Mouse (Mus musculus): Measurements from ENCODE around the gene Rhof. TPM values are rescaled to one million over a fixed set of nuclear protein-coding genes. Genes with fewer than 3 reads are reported as not detected.

Gene Rhof
- polyA plus RNA-seq, 1 experiment from 2014 or later, result 1.9 TPM

GRCm38 (mm10) chr5:123096299-123096698, 36.2 kb downstream of the Rhof start:
- H3K4me3 ChIP-seq (ENCODE audit: low read depth, low read length), result no peak overlapping the region
- no peaks in the 10 kb centered on the region for H3K36me3 ChIP-seq (ENCODE audit: control insufficient read depth, insufficient read depth, low read length)
- no peak for DNase-seq (ENCODE audit: low spot score)
- no peak overlapping the region for H3K4me2 ChIP-seq (ENCODE audit: low read depth, low read length, severe bottlenecking)
- no peak overlapping the region for H3K27ac ChIP-seq (ENCODE audit: low read depth, low read length)
- H3K27me3 ChIP-seq (ENCODE audit: control insufficient read depth, insufficient read depth, low read length), result no peaks in the 10 kb centered on the region
- no peak overlapping the region for H3K9ac ChIP-seq (ENCODE audit: low read length)
- 93% methylated on average over 8 of the region's 8 CpGs for WGBS
- no peak for ATAC-seq (replicated peaks; ENCODE audit: low FRiP score)
- H3K4me1 ChIP-seq (replicated peaks; ENCODE audit: control insufficient read depth, insufficient read depth, low read length), result no peaks in the 10 kb centered on the region
- H3K9me3 ChIP-seq (ENCODE audit: control insufficient read depth, low read length), result no peaks in the 10 kb centered on the region

- no peak for DNase-seq (ENCODE audit: low spot score)
- ATAC-seq (replicated peaks; ENCODE audit: low FRiP score), result no peak
- H3K4me1 ChIP-seq (replicated peaks; ENCODE audit: control insufficient read depth, insufficient read depth, low read length), result no peaks in the 10 kb centered on the region
- no peaks in the 10 kb centered on the region for H3K9me3 ChIP-seq (ENCODE audit: control insufficient read depth, low read length)
- no peaks in the 10 kb centered on the region for H3K27me3 ChIP-seq (ENCODE audit: control insufficient read depth, insufficient read depth, low read length)
- H3K36me3 ChIP-seq (ENCODE audit: control insufficient read depth, insufficient read depth, low read length), result no peaks in the 10 kb centered on the region
- H3K4me3 ChIP-seq (ENCODE audit: low read depth, low read length), result no peak overlapping the region
- WGBS, result 87% methylated on average over 25 of the region's 25 CpGs
- no peak overlapping the region for H3K4me2 ChIP-seq (ENCODE audit: low read depth, low read length, severe bottlenecking)
- no peak overlapping the region for H3K27ac ChIP-seq (ENCODE audit: low read depth, low read length)
- no peak overlapping the region for H3K9ac ChIP-seq (ENCODE audit: low read length)
These were observed 38.1 kb downstream of the Rhof start for GRCm38 (mm10) chr5:123094238-123094991.

- H3K4me3 ChIP-seq (ENCODE audit: low read depth, low read length), result no peak overlapping the region
- ATAC-seq (replicated peaks; ENCODE audit: low FRiP score) (no peak), DNase-seq (ENCODE audit: low spot score) (no peak)
- H3K4me2 ChIP-seq (ENCODE audit: low read depth, low read length, severe bottlenecking), result no peak overlapping the region
- H3K9ac ChIP-seq (ENCODE audit: low read length), result no peak overlapping the region
- H3K36me3 ChIP-seq (ENCODE audit: control insufficient read depth, insufficient read depth, low read length), result no peaks in the 10 kb centered on the region
- no peaks in the 10 kb centered on the region for H3K27me3 ChIP-seq (ENCODE audit: control insufficient read depth, insufficient read depth, low read length)
- 85% methylated on average over 14 of the region's 14 CpGs for WGBS
- no peaks in the 10 kb centered on the region for H3K4me1 ChIP-seq (replicated peaks; ENCODE audit: control insufficient read depth, insufficient read depth, low read length)
- H3K27ac ChIP-seq (ENCODE audit: low read depth, low read length), result no peak overlapping the region
- no peaks in the 10 kb centered on the region for H3K9me3 ChIP-seq (ENCODE audit: control insufficient read depth, low read length)
These were observed 39.3 kb downstream of the Rhof start for GRCm38 (mm10) chr5:123093077-123093633.

- DNase-seq (ENCODE audit: low spot score) (no peak), ATAC-seq (replicated peaks; ENCODE audit: low FRiP score) (no peak)
- 84% methylated on average over 10 of the region's 10 CpGs for WGBS
These were observed 41.8 kb downstream of the Rhof start for GRCm38 (mm10) chr5:123090560-123091306.

GRCm38 (mm10) chr5:123088784-123089183, 43.7 kb downstream of the Rhof start:
- no peak overlapping the region for H3K4me2 ChIP-seq (ENCODE audit: low read depth, low read length, severe bottlenecking)
- no peak overlapping the region for H3K9ac ChIP-seq (ENCODE audit: low read length)
- ATAC-seq (replicated peaks; ENCODE audit: low FRiP score) (no peak), DNase-seq (ENCODE audit: low spot score) (no peak)
- H3K4me3 ChIP-seq (ENCODE audit: low read depth, low read length), result no peak overlapping the region
- no peaks in the 10 kb centered on the region for H3K9me3 ChIP-seq (ENCODE audit: control insufficient read depth, low read length)
- no peaks in the 10 kb centered on the region for H3K4me1 ChIP-seq (replicated peaks; ENCODE audit: control insufficient read depth, insufficient read depth, low read length)
- H3K27me3 ChIP-seq (ENCODE audit: control insufficient read depth, insufficient read depth, low read length), result no peaks in the 10 kb centered on the region
- 91% methylated on average over 4 of the region's 4 CpGs for WGBS
- H3K36me3 ChIP-seq (ENCODE audit: control insufficient read depth, insufficient read depth, low read length), result no peaks in the 10 kb centered on the region
- H3K27ac ChIP-seq (ENCODE audit: low read depth, low read length), result no peak overlapping the region

More at GRCm38 (mm10) chr5:123090560-123091306, 41.8 kb downstream of the Rhof start:
- Histone ChIP-seq H3K4me3 (ENCODE audit: low read depth, low read length) (no peak overlapping the region), H3K9ac (ENCODE audit: low read length) (no peak overlapping the region), H3K36me3 (ENCODE audit: control insufficient read depth, insufficient read depth, low read length) (no peaks in the 10 kb centered on the region), H3K9me3 (ENCODE audit: control insufficient read depth, low read length) (no peaks in the 10 kb centered on the region), H3K4me1 (replicated peaks; ENCODE audit: control insufficient read depth, insufficient read depth, low read length) (no peaks in the 10 kb centered on the region), H3K27ac (ENCODE audit: low read depth, low read length) (no peak overlapping the region), H3K27me3 (ENCODE audit: control insufficient read depth, insufficient read depth, low read length) (no peaks in the 10 kb centered on the region), H3K4me2 (ENCODE audit: low read depth, low read length, severe bottlenecking) (no peak overlapping the region)

GRCm38 (mm10) chr5:123086501-123086900, 46.0 kb downstream of the Rhof start:
- 95% methylated on average over 2 of the region's 2 CpGs for WGBS

GRCm38 (mm10) chr5:123083340-123084050, 49.0 kb downstream of the Rhof start:
- Histone ChIP-seq H3K36me3 (ENCODE audit: control insufficient read depth, insufficient read depth, low read length) (no peaks in the 10 kb centered on the region), H3K27me3 (ENCODE audit: control insufficient read depth, insufficient read depth, low read length) (no peaks in the 10 kb centered on the region), H3K9me3 (ENCODE audit: control insufficient read depth, low read length) (peaks cover 3% of the 10 kb centered on the region; the same call in 1 of the 2 replicates), H3K4me2 (ENCODE audit: low read depth, low read length, severe bottlenecking) (no peak overlapping the region), H3K27ac (ENCODE audit: low read depth, low read length) (no peak overlapping the region), H3K4me1 (replicated peaks; ENCODE audit: control insufficient read depth, insufficient read depth, low read length) (no peaks in the 10 kb centered on the region), H3K9ac (ENCODE audit: low read length) (no peak overlapping the region), H3K4me3 (ENCODE audit: low read depth, low read length) (no peak overlapping the region)
- DNase-seq (ENCODE audit: low spot score) (no peak), ATAC-seq (replicated peaks; ENCODE audit: low FRiP score) (no peak)
- WGBS, result 85% methylated on average over 13 of the region's 13 CpGs

More at GRCm38 (mm10) chr5:123086501-123086900, 46.0 kb downstream of the Rhof start:
- Histone ChIP-seq H3K4me2 (ENCODE audit: low read depth, low read length, severe bottlenecking) (no peak overlapping the region), H3K9ac (ENCODE audit: low read length) (no peak overlapping the region), H3K9me3 (ENCODE audit: control insufficient read depth, low read length) (no peaks in the 10 kb centered on the region), H3K27ac (ENCODE audit: low read depth, low read length) (no peak overlapping the region), H3K27me3 (ENCODE audit: control insufficient read depth, insufficient read depth, low read length) (no peaks in the 10 kb centered on the region), H3K4me3 (ENCODE audit: low read depth, low read length) (no peak overlapping the region), H3K4me1 (replicated peaks; ENCODE audit: control insufficient read depth, insufficient read depth, low read length) (no peaks in the 10 kb centered on the region), H3K36me3 (ENCODE audit: control insufficient read depth, insufficient read depth, low read length) (no peaks in the 10 kb centered on the region)
- no peak for ATAC-seq (replicated peaks; ENCODE audit: low FRiP score)
- DNase-seq (ENCODE audit: low spot score), result no peak

- Histone ChIP-seq H3K27ac (ENCODE audit: low read depth, low read length) (no peak overlapping the region), H3K9ac (ENCODE audit: low read length) (no peak overlapping the region), H3K4me1 (replicated peaks; ENCODE audit: control insufficient read depth, insufficient read depth, low read length) (peaks cover 8% of the 10 kb centered on the region; the same call in 1 of the 2 replicates), H3K4me3 (ENCODE audit: low read depth, low read length) (no peak overlapping the region), H3K4me2 (ENCODE audit: low read depth, low read length, severe bottlenecking) (no peak overlapping the region), H3K36me3 (ENCODE audit: control insufficient read depth, insufficient read depth, low read length) (no peaks in the 10 kb centered on the region), H3K27me3 (ENCODE audit: control insufficient read depth, insufficient read depth, low read length) (no peaks in the 10 kb centered on the region), H3K9me3 (ENCODE audit: control insufficient read depth, low read length) (peaks cover 3% of the 10 kb centered on the region; the same call in 1 of the 2 replicates)
- ATAC-seq (replicated peaks; ENCODE audit: low FRiP score), result no peak
- DNase-seq (ENCODE audit: low spot score), result no peak
- WGBS, result 93% methylated on average over 13 of the region's 13 CpGs
These were observed 52.0 kb downstream of the Rhof start for GRCm38 (mm10) chr5:123080510-123080909.

Data from forebrain, embryonic 11.5 days (tissue).